Mouse (Mus musculus) lung, postnatal 4 days (tissue): ENCODE results near the gene Vmn2r99.

ENCODE experiments used
- DNase-seq, 2 experiments: peaks; one replicate each; pipeline ENCODE4 v3.0.0; 2021

Vmn2r99 gene

DNA sequence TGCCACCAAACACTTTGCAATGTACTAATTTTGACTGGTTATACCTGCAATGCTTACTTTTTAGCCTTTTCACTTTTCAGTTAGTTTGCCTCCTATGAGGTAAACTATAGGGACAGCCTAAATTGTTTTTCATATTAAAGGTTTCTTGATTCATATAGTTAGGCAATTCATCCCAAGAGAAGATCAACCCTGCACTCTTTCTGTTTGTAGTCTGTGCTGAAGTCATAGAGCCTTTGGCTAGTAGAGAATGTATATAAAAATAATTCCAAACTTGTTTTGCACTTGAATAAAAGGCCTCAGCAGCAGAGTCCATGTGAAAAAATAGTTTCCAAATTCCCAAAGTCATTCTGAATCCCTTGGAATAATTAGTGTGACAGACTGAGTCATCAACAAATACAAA is at the start of gene Vmn2r99:
TSS of gene Vmn2r99 (plus strand) at position 301 of the 400 bp plus-strand sequence.
- DNase-seq = no peak

DNA sequence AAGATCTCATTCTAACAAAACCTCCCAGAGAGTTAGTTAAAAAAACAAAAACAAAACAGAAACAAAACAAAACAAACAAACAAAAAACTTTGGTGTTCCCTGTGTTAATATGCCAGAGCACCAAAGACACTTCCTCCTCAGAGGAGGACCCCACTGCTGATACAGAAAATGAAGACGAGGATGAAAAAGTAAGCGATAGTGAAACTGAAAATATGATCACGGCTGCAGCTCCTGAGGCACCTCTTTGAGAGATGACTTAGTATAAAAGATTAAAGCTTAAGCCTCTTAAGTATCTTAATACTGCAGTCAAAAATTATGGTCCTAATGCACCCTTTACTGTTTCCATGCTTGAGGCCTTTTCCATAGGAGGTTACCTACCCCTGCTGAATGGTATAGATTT is 75.9 kb downstream of the Vmn2r99 start:
- no peak for DNase-seq

DNA sequence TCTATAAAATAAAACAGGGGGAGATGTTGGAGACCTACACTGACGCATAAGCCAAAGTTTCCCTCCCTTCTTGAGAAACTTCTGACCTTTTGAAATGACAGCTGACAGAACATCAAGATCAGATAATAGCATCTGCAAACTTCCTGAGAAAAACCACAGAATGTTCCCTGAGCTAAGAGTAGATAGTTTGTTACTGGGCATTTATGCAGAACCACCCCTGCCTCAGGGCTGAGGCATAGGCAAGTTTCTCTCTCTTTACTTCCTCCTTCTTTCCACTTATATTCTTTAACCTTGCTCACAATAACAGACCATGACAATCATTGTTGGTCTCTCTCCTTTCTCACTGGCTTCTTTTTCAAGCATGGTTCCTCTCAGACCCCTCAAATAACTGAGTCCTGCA is 83.2 kb downstream of the Vmn2r99 start:
- DNase-seq = no peak
